Mouse (Mus musculus) embryonic fibroblast, embryonic 13.5 days (primary cell): ENCODE measurements at regions not wholly inside any gene's neighbourhood (a gene's known extent, or its start where the extent isn't known, plus 50 kb on each side); places are given as distances from the start of the nearest gene placed in this dataset.

ENCODE experiments used
- CTCF ChIP-seq: IDR thresholded peaks from 2 replicates; pipeline ENCODE4 v1.5.1; 2011; ENCODE audit warnings: mild to moderate bottlenecking, control low read depth, low read length, moderate library complexity, borderline replicate concordance; ENCODE audit not compliant: insufficient read depth
- POLR2A ChIP-seq: IDR thresholded peaks from 2 replicates; pipeline ENCODE4 v1.6.1; 2011; ENCODE audit warnings: low read depth, mild to moderate bottlenecking, control low read depth, low read length, moderate library complexity

DNA sequence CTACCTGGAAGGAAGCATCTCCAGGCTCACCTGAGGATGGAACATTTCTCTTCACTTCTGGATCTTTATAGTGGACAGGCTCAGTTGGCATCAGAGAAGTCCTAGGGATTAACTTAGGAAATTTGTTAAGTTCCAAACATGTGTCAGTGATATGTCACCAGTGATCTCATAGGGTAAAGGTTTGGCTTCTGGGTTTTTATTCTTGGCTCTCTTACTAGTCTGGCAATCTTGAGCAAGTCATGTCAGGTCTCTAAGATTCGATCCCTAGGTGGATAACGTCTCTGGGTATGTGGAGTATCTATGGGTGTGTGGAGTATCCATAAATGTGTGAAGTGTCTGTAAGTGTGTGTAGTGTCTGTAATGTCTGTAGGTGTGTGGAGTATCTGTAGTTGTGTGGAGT is 127.9 kb upstream of the Irx5 start:
- TF ChIP-seq CTCF (no peak), POLR2A (no peak)
